Mouse (Mus musculus): ENCODE data around the gene 2300002M23Rik. TPM values are rescaled to one million over a fixed set of nuclear protein-coding genes. Genes with fewer than 3 reads are reported as not detected.

Gene 2300002M23Rik
- polyA plus RNA-seq, 1 experiment from 2014 or later = not detected

DNA sequence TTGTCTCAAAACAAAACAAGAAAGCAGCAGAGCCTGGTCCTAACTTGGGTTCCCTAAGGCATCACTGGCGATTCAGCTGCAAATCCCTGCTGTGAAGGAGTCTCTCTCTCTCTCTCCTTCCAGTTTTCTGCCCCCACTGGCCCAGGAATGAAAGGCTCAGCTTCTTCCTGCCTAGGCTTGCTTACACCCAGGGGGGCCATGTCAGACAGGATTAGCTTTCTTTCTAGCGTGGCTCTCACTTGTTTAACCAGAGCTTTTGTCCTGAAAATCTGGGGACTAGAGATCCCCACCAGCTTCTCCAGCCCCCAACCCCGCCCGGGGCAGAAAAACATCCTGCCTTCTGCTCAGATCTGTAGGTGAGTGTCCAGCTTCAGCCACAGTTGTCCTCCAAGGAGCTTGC lies 21.1 kb downstream of the 2300002M23Rik start:
- no peak overlapping the region for H3K9ac ChIP-seq
- ATAC-seq (ENCODE audit: low read depth) = no peak
- no peaks in the 10 kb centered on the region for H3K9me3 ChIP-seq (replicated peaks)
- no peak overlapping the region for H3K4me2 ChIP-seq
- no peak for DNase-seq
- no peaks in the 10 kb centered on the region for H3K4me1 ChIP-seq (replicated peaks)
- no peaks in the 10 kb centered on the region for H3K36me3 ChIP-seq
- H3K27ac ChIP-seq = no peak overlapping the region
- H3K27me3 ChIP-seq = 0 out of 2 replicates have a peak, but pooled peaks cover 3% of the 10 kb centered on the region
- 41% methylated on average over 4 of the region's 4 CpGs for WGBS (ENCODE audit: insufficient replicate concordance)
- no peak overlapping the region for H3K4me3 ChIP-seq (replicated peaks)

DNA sequence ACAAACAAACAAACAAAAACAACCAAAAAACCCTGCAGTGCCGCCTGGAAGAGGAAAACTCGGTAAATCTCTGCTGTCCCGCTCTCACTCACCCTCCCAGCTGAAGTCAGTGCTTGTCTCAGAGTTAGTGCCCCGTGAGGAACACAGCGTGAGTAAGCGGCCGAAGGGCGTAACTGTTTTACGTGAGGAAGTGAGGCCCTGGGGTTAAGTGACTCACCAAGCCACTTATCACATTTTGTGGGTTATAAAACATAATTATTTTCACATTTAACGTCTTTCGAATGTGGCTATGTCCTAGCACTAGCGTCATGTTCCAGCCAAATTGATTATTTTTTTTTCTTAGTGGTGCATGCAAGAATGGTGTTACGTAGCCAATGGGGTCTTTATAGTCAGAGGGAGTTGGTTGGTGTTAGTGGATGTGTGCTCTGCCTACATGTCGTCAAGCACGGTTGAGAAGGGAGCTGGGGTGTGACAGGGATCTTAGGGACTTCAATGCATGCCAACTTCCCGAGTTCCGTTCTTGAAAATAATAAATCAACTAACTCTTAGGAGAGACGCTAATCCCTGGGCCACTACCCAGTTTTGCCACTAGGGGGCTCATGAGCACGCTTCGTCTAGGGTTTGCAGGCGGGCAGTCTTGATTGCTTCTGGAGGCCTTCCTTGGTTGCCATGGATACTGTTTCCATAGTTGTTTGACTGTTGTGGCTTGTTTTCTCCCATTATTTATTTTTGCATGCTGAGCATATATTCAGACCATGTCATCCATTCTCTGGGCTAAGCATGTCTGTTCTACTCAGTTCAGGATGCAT lies 23.4 kb downstream of the 2300002M23Rik start:
- 43% methylated on average over 21 of the region's 21 CpGs for WGBS (ENCODE audit: insufficient replicate concordance)
- DNase-seq (peak; percentile 32), ATAC-seq (ENCODE audit: low read depth) (no peak)
- no peaks in the 10 kb centered on the region for H3K27me3 ChIP-seq
- H3K36me3 ChIP-seq = no peaks in the 10 kb centered on the region
- H3K4me2 ChIP-seq = no peak overlapping the region
- H3K9me3 ChIP-seq (replicated peaks) = no peaks in the 10 kb centered on the region
- H3K9ac ChIP-seq = no peak overlapping the region
- H3K27ac ChIP-seq = no peak overlapping the region
- H3K4me3 ChIP-seq (replicated peaks) = no peak overlapping the region
- H3K4me1 ChIP-seq (replicated peaks) = no peaks in the 10 kb centered on the region

DNA sequence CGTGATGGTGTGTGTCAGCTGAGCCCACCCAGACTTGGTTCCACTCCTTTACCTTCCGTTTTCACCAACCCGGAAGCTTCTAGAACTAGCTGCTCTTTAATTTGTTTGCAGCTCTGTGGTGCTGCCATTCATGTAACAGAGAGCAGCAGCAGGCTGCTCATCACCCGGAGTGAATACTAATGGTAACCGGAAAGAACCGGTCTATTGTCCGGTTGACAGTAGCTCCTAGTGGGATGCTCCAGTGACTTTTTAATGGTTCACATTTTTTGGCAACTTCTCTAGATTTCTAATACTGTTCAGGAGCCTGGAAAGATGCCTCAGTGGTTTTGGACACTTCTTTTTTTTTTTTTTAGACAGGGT lies 23.9 kb downstream of the 2300002M23Rik start:
- H3K27ac ChIP-seq = no peak overlapping the region
- H3K36me3 ChIP-seq = no peaks in the 10 kb centered on the region
- no peak overlapping the region for H3K4me2 ChIP-seq
- H3K9me3 ChIP-seq (replicated peaks) = no peaks in the 10 kb centered on the region
- H3K27me3 ChIP-seq = no peaks in the 10 kb centered on the region
- H3K9ac ChIP-seq = no peak overlapping the region
- WGBS (ENCODE audit: insufficient replicate concordance) = 84% methylated on average over 7 of the region's 7 CpGs
- DNase-seq = no peak
- no peak overlapping the region for H3K4me3 ChIP-seq (replicated peaks)
- no peak for ATAC-seq (ENCODE audit: low read depth)
- no peaks in the 10 kb centered on the region for H3K4me1 ChIP-seq (replicated peaks)

DNA sequence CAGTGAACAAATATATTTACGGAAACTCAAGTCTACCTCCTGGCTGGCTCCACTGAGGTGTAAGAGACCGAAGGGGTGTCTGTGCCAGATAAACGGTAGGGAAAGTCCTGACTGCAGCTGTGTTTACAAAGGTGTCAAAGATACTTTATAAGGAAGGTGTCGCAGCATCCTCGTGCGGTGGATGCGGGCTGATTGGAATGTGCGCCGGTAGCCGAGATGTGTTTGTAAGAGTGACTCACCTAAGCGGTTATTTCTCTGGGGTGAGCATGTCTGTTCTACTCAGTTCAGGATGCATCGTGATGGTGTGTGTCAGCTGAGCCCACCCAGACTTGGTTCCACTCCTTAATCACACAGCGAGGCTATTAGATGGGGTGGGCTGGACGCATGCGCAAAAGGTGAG lies 24.5 kb downstream of the 2300002M23Rik start:
- ATAC-seq (ENCODE audit: low read depth) = no peak
- Histone ChIP-seq H3K4me3 (replicated peaks) (no peak overlapping the region), H3K27me3 (no peaks in the 10 kb centered on the region), H3K36me3 (no peaks in the 10 kb centered on the region), H3K9ac (no peak overlapping the region), H3K4me2 (no peak overlapping the region), H3K9me3 (replicated peaks) (no peaks in the 10 kb centered on the region), H3K27ac (no peak overlapping the region), H3K4me1 (replicated peaks) (no peaks in the 10 kb centered on the region)
- no peak for DNase-seq
- 82% methylated on average over 15 of the region's 15 CpGs for WGBS (ENCODE audit: insufficient replicate concordance)

DNA sequence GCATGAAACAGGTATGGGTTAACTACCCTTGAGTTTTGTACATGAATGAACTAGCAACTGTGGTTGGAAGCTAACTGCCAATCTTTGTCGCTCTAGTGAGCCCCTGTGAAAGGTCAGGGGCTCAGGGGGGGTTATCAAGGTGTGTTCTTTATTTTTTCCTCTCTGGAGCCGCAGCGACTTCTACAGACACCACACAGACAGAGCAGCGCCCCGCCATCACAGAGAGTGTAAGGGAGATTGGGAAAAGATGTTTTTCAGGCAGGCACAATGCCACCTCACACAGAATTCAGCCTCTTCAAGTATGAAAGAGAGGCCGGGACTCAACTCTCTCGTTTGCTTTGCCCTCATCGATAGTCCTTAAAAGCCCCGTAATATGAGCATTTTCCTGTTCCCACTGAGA lies 24.9 kb downstream of the 2300002M23Rik start:
- no peak overlapping the region for H3K4me2 ChIP-seq
- WGBS (ENCODE audit: insufficient replicate concordance) = 73% methylated on average over 9 of the region's 9 CpGs
- no peak for DNase-seq
- no peak for ATAC-seq (ENCODE audit: low read depth)
- H3K9me3 ChIP-seq (replicated peaks) = no peaks in the 10 kb centered on the region
- H3K4me3 ChIP-seq (replicated peaks) = no peak overlapping the region
- H3K27me3 ChIP-seq = no peaks in the 10 kb centered on the region
- H3K9ac ChIP-seq = no peak overlapping the region
- no peaks in the 10 kb centered on the region for H3K4me1 ChIP-seq (replicated peaks)
- no peaks in the 10 kb centered on the region for H3K36me3 ChIP-seq
- H3K27ac ChIP-seq = no peak overlapping the region

DNA sequence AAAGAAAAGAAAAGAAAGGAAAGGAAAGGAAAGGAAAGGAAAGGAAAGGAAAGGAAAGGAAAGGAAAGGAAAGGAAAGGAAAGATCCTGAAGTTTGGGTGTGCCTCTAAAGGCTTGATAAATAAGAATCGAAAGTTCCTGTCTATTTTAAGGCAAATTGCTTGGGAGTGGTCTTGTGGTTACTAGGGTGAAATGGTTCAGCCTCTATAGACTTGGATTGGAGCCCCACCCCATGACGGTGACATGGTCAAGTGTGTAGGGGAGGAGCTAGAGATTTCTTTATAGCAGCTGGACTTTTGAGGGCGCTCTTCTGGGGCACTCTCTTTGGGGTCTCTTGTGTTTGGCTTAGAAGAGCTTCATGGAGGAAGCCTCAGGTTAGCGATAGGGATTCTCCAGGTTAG lies 26.5 kb downstream of the 2300002M23Rik start:
- Histone ChIP-seq H3K4me1 (replicated peaks) (no peaks in the 10 kb centered on the region), H3K27me3 (no peaks in the 10 kb centered on the region), H3K36me3 (no peaks in the 10 kb centered on the region), H3K4me3 (replicated peaks) (no peak overlapping the region), H3K9ac (no peak overlapping the region), H3K4me2 (no peak overlapping the region), H3K27ac (no peak overlapping the region), H3K9me3 (replicated peaks) (no peaks in the 10 kb centered on the region)
- ATAC-seq (ENCODE audit: low read depth) (no peak), DNase-seq (no peak)
- WGBS (ENCODE audit: insufficient replicate concordance) = 18% methylated on average over 4 of the region's 4 CpGs

DNA sequence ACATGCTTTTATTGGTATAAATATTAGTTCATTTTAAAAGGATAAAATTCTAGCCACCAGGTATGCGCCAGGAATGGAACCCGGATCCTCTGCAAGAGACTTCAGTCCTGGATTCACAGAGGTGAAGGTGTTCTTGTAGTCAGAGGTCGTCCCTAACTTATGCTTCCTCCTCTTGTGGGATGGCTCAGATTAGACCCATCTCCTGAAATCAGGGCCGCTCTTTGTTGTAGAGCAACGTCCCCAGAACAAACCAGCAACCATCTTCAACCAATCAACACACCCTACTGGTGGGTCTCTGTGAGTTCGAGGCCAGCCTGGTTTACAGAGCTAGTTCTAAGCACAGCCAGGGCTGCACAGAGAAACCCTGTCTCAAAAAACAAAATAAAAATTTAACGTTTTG lies 27.2 kb downstream of the 2300002M23Rik start:
- DNase-seq = no peak
- Histone ChIP-seq H3K36me3 (no peaks in the 10 kb centered on the region), H3K9me3 (replicated peaks) (no peaks in the 10 kb centered on the region), H3K27ac (no peak overlapping the region), H3K4me2 (no peak overlapping the region), H3K4me3 (replicated peaks) (no peak overlapping the region), H3K4me1 (replicated peaks) (no peaks in the 10 kb centered on the region), H3K27me3 (no peaks in the 10 kb centered on the region), H3K9ac (no peak overlapping the region)
- ATAC-seq (ENCODE audit: low read depth) = no peak
- WGBS (ENCODE audit: insufficient replicate concordance) = 61% methylated on average over 7 of the region's 7 CpGs

DNA sequence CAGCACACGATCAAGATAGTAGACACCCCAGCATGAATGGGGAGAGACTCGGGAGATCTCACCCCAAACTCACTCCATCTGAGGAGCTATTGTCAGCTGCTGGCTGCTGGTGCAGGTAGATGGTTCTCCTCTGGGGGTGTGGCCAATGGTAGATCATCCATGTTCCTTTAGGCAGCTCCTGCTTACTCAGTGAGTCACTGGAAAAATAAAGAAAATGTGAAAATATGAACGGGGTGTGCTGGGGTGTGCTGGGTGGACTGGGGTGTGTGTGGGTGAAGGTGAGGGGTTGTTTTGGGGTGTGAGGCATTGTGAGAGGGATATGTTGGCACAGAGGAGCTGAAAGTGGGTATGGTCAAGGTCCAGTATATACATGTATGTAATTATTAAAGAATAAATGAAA lies 30.1 kb downstream of the 2300002M23Rik start:
- Histone ChIP-seq H3K4me1 (replicated peaks) (no peaks in the 10 kb centered on the region), H3K36me3 (no peaks in the 10 kb centered on the region), H3K27ac (no peak overlapping the region), H3K4me2 (no peak overlapping the region), H3K9me3 (replicated peaks) (no peaks in the 10 kb centered on the region), H3K4me3 (replicated peaks) (no peak overlapping the region), H3K9ac (no peak overlapping the region), H3K27me3 (no peaks in the 10 kb centered on the region)
- DNase-seq = no peak
- 79% methylated on average over 3 of the region's 3 CpGs for WGBS (ENCODE audit: insufficient replicate concordance)
- ATAC-seq (ENCODE audit: low read depth) = no peak

DNA sequence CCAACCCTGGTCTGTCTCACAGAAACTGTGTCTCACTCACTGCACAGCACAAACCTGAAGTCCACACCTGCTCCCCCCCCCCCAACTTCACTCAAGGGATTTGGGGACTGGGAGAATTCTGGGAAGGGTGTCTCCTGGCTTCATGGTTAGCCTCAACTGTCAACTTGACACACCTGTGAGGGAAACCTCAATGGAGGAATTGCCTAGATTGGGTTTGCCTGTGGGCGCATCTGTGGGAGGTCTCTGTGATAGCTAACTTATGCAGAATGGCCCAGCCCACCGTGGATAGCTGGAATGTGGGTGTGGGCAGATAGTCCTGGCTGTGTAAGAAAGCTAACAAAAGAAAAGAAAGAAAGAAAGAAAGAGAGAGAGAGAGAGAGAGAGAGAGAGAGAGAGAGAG lies 34.0 kb downstream of the 2300002M23Rik start, which contains the start of gene Sfta2:
Gene Sfta2, plus strand, starts transcription at position 301 of the 400 bp plus-strand sequence.
- WGBS (ENCODE audit: insufficient replicate concordance) = 57% methylated on average over 2 of the region's 2 CpGs
- Histone ChIP-seq H3K4me1 (replicated peaks) (no peaks in the 10 kb centered on the region), H3K27ac (no peak within 1 kb of the TSS), H3K4me3 (replicated peaks) (no peak within 1 kb of the TSS), H3K9ac (no peak within 1 kb of the TSS), H3K9me3 (replicated peaks) (no peaks in the 10 kb centered on the region), H3K4me2 (no peak within 1 kb of the TSS), H3K27me3 (no peaks in the 10 kb centered on the region), H3K36me3 (no peaks in the 10 kb centered on the region)
- no peak for ATAC-seq (ENCODE audit: low read depth)
- DNase-seq = no peak

DNA sequence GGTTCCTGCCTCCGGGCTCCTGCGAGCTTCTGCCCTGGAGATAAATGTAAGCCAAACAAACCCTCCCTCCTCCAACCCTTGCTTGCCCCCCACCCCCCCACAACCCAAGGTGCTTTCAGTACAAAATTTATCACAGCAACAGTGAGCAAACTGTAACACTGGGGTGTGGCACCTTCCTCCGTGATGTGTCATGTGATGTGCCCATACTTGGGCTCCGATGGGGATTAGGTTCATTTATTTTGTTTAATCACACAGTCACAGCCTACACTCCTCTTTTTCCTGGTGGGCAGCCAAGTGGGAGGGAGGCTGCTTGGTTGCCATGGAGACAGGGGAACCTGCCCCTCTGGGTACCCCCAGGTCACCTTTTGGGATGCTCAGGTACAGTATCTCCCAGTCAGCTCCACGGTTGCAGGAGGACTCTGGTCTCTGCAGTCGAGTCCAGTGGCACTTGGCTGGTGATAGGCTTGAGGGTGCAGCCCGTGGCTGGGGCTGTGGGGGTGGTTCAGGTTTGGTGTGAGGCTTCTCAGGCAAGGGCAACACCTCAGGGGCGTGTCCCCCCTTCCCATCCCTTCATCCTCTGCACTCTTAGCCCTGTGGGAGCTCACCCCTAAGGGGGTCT lies 34.6 kb downstream of the 2300002M23Rik start:
- Histone ChIP-seq H3K4me3 (replicated peaks) (no peak overlapping the region), H3K4me1 (replicated peaks) (no peaks in the 10 kb centered on the region), H3K36me3 (no peaks in the 10 kb centered on the region), H3K9ac (no peak overlapping the region), H3K27me3 (no peaks in the 10 kb centered on the region), H3K27ac (no peak overlapping the region), H3K4me2 (no peak overlapping the region), H3K9me3 (replicated peaks) (no peaks in the 10 kb centered on the region)
- WGBS (ENCODE audit: insufficient replicate concordance) = 32% methylated on average over 8 of the region's 8 CpGs
- ATAC-seq (ENCODE audit: low read depth) (no peak), DNase-seq (no peak)

DNA sequence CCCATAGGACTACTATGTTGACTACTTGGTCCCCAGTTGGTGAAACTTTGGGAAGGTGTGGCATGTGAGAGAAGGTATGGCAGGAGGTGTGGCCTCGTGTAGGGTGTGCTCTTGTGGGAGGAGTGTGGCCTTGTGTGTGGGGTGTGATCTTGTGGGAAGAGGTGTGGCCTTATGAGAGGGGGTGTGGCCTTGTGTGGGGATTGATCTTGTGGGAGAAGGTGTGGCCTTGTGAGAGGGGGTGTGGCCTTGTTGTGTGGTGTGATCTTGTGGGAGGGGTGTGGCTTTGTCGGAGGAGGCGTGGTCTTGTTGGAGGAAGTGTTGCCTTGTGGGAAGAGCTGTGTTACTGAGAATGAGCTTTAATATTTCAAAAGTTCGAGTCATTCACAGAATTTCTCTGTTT lies 49.9 kb downstream of the 2300002M23Rik start:
- 57% methylated on average over 4 of the region's 4 CpGs for WGBS (ENCODE audit: insufficient replicate concordance)
- Histone ChIP-seq H3K9me3 (replicated peaks) (no peaks in the 10 kb centered on the region), H3K4me2 (no peak overlapping the region), H3K4me1 (replicated peaks) (no peaks in the 10 kb centered on the region), H3K9ac (no peak overlapping the region), H3K4me3 (replicated peaks) (no peak overlapping the region), H3K36me3 (no peaks in the 10 kb centered on the region), H3K27ac (no peak overlapping the region), H3K27me3 (peaks cover 6% of the 10 kb centered on the region; the same call in 1 of the 2 replicates)
- DNase-seq = no peak
- no peak for ATAC-seq (ENCODE audit: low read depth)

Measured in liver, embryonic 13.5 days (tissue).